Mouse (Mus musculus): ENCODE results near the gene Zpr1. TPM values are rescaled to one million over a fixed set of nuclear protein-coding genes. Genes with fewer than 3 reads are reported as not detected.

Zpr1 gene
- total RNA-seq, 2 experiments from 2014 or later: 35.8 to 39.5 TPM

- DNase-seq (ENCODE audit: low spot score in 2 of 2): no peak
Measured at GRCm38 (mm10) chr9:46327706-46328571, 55.1 kb downstream of the Zpr1 start.

- DNase-seq (ENCODE audit: low spot score in 2 of 2): peak; percentile 61 to 83
Measured at GRCm38 (mm10) chr9:46328572-46329249, 55.8 kb downstream of the Zpr1 start.

GRCm38 (mm10) chr9:46329250-46329648 is 56.4 kb downstream of the Zpr1 start:
- no peak for DNase-seq (ENCODE audit: low spot score in 2 of 2)

- DNase-seq (ENCODE audit: low spot score in 2 of 2): no peak
Measured at GRCm38 (mm10) chr9:46329801-46330585, 57.1 kb downstream of the Zpr1 start.

DNA sequence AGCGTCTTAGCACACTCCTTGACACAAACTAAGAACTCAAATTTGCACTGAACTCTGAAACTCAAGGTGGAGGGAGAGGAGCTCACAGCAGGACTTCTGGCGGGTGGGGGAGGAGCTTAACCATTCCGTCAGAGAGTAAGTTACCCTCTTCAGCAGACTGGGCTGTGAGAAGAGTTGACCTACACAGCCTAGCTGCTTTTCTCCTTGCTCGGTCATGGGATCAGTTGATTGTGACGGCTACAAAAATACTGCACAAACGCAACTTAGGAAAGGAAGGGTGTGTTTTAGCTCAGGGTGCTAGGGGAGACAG is 57.7 kb downstream of the Zpr1 start:
- DNase-seq (ENCODE audit: low spot score in 2 of 2): no peak

GRCm38 (mm10) chr9:46331301-46331700 is 58.4 kb downstream of the Zpr1 start:
- no peak for DNase-seq (ENCODE audit: low spot score in 2 of 2)

Other genes starting within 250 kb of the Zpr1 start
- gene Apoa1, start 44.5 kb upstream of the Zpr1 start, total RNA-seq (2021): 1 to 10 TPM in 1 of 2 experiments, under 1 TPM in 1; 0.32 to 1.1 TPM
- gene Apoc3, start 37.4 kb upstream of the Zpr1 start, total RNA-seq (2021): 1 to 10 TPM in 1 of 2 experiments, under 1 TPM in 1; 0.84 to 1.2 TPM
- gene Apoa4, start 32.4 kb upstream of the Zpr1 start, total RNA-seq (2021): not detected
- gene Apoa5, start 4.4 kb upstream of the Zpr1 start, total RNA-seq (2021): not detected
- 10 to 100 TPM; 11.3 to 11.9 TPM for gene Bud13, start 9.9 kb downstream of the Zpr1 start, total RNA-seq (2021)
- not detected for gene 4931429L15Rik, start 46.9 kb downstream of the Zpr1 start, total RNA-seq (2021)

Data from layer of hippocampus, adult 18-20 months (tissue).